Mouse (Mus musculus) common myeloid progenitor, adult 5-6 weeks (primary cell): ENCODE results near the gene Nop9. TPM values are rescaled to one million over a fixed set of nuclear protein-coding genes. Genes with fewer than 3 reads are reported as not detected.

Experiments
- total RNA-seq: library from RNA; stranded (forward); fragments of 200-1000, 187-1606 nt; gene quantifications from 2 replicates; pipeline ENCODE4 v1.2.3, GENCODE M21; 2017

Gene Nop9
- total RNA-seq, 1 experiment from 2014 or later, result 22.7 TPM

Other genes with a start within 250 kb of the Nop9 start
- not detected in 2 replicates for gene Cpne6, start 235.2 kb upstream of the Nop9 start, total RNA-seq
- not detected in 2 replicates for gene Nrl, start 220.7 kb upstream of the Nop9 start, total RNA-seq
- 47.8 and 51.1 TPM in 2 replicates for gene Pck2, start 205.4 kb upstream of the Nop9 start, total RNA-seq
- 41.6 and 79.5 TPM in 2 replicates for gene Dcaf11, start 185.7 kb upstream of the Nop9 start, total RNA-seq
- gene A730061H03Rik, start 185.3 kb upstream of the Nop9 start, total RNA-seq, result not detected in 2 replicates
- gene Fitm1, start 170.1 kb upstream of the Nop9 start, total RNA-seq, result 1.3 TPM in 1 of 2 replicates, not detected in the other
- 329 and 372 TPM in 2 replicates for gene Psme1, start 167.6 kb upstream of the Nop9 start, total RNA-seq
- gene Emc9, start 160.4 kb upstream of the Nop9 start, total RNA-seq, result 19.1 and 24.3 TPM in 2 replicates
- gene Psme2, start 154.6 kb upstream of the Nop9 start, total RNA-seq, result 217 and 241 TPM in 2 replicates
- gene Rnf31, start 154.0 kb upstream of the Nop9 start, total RNA-seq, result 11.9 and 21.2 TPM in 2 replicates
- 38.5 and 39.8 TPM in 2 replicates for gene Irf9, start 142.1 kb upstream of the Nop9 start, total RNA-seq
- gene Rec8, start 127.7 kb upstream of the Nop9 start, total RNA-seq, result 8.1 and 12.7 TPM in 2 replicates
- gene Ipo4, start 109.7 kb upstream of the Nop9 start, total RNA-seq, result 23.0 and 64.0 TPM in 2 replicates
- gene Gm49378, start 107.8 kb upstream of the Nop9 start, total RNA-seq, result 0.87 and 9.9 TPM in 2 replicates
- 42.8 and 66.8 TPM in 2 replicates for gene Tm9sf1, start 101.9 kb upstream of the Nop9 start, total RNA-seq
- 0.27 and 0.82 TPM in 2 replicates for gene Tssk4, start 95.5 kb upstream of the Nop9 start, total RNA-seq
- gene Mdp1, start 85.2 kb upstream of the Nop9 start, total RNA-seq, result 26.2 and 28.2 TPM in 2 replicates
- gene Gmpr2, start 73.8 kb upstream of the Nop9 start, total RNA-seq, result 39.3 and 46.1 TPM in 2 replicates
- 345 and 391 TPM in 2 replicates for gene Nedd8, start 73.6 kb upstream of the Nop9 start, total RNA-seq
- gene Tinf2, start 63.9 kb upstream of the Nop9 start, total RNA-seq, result 20.9 and 24.1 TPM in 2 replicates
- 1.9 and 2.8 TPM in 2 replicates for gene Tgm1, start 31.8 kb upstream of the Nop9 start, total RNA-seq
- gene Rabggta, start 23.4 kb upstream of the Nop9 start, total RNA-seq, result 11.6 and 15.0 TPM in 2 replicates
- 8.3 and 23.9 TPM in 2 replicates for gene Dhrs1, start within 50 bp of the Nop9 start, total RNA-seq
- gene Cideb, start 12.8 kb downstream of the Nop9 start, total RNA-seq, result 0.14 and 1.1 TPM in 2 replicates
- gene Ltb4r2, start 15.7 kb downstream of the Nop9 start, total RNA-seq, result 0.46 and 0.49 TPM in 2 replicates
- 1.5 and 6.3 TPM in 2 replicates for gene Ltb4r1, start 20.3 kb downstream of the Nop9 start, total RNA-seq
- not detected in 2 replicates for gene Adcy4, start 38.4 kb downstream of the Nop9 start, total RNA-seq
- gene Ripk3, start 43.2 kb downstream of the Nop9 start, total RNA-seq, result 33.0 and 43.3 TPM in 2 replicates
- gene Nfatc4, start 77.5 kb downstream of the Nop9 start, total RNA-seq, result not detected in 2 replicates
- 5.9 and 6.5 TPM in 2 replicates for gene Nynrin, start 108.3 kb downstream of the Nop9 start, total RNA-seq
- gene Cbln3, start 138.7 kb downstream of the Nop9 start, total RNA-seq, result not detected in 2 replicates
- gene Khnyn, start 139.3 kb downstream of the Nop9 start, total RNA-seq, result 17.4 and 20.9 TPM in 2 replicates
- gene Sdr39u1, start 154.6 kb downstream of the Nop9 start, total RNA-seq, result 7.8 and 11.8 TPM in 2 replicates
- gene Cma1, start 199.0 kb downstream of the Nop9 start, total RNA-seq, result not detected in 2 replicates
- gene Cma2, start 205.3 kb downstream of the Nop9 start, total RNA-seq, result not detected in 2 replicates